Mouse (Mus musculus) stomach, embryonic 16.5 days (tissue): ENCODE results near the gene Ntrk2. TPM values are rescaled to one million over a fixed set of nuclear protein-coding genes. Genes with fewer than 3 reads are reported as not detected.

Source experiments
- ATAC-seq: fragments of 200-750 bp; cut with Nextera tagmentation; 2 replicates; pipeline ENCODE4 v1.8.0; 2017; ENCODE audit warnings: moderate number of reproducible peaks, moderate TSS enrichment; ENCODE audit not compliant: insufficient read depth, low FRiP score
- H3K27ac ChIP-seq: fragments of 300-500 bp; sonication (generic); 2 replicates; pipeline ENCODE4 v1.5.1; 2014; ENCODE audit warnings: low read length
- H3K27me3 ChIP-seq: fragments of 300-500 bp; sonication (generic); 2 replicates; pipeline ENCODE4 v1.6.1; 2014; ENCODE audit warnings: low read length, control low read depth, mixed read lengths; ENCODE audit not compliant: control insufficient read depth, insufficient read depth
- H3K36me3 ChIP-seq: fragments of 300-500 bp; sonication (generic); 2 replicates; pipeline ENCODE4 v1.6.1; 2014; ENCODE audit warnings: low read length; ENCODE audit not compliant: control insufficient read depth, insufficient read depth
- H3K4me1 ChIP-seq: fragments of 300-500 bp; sonication (generic); 2 replicates; pipeline ENCODE4 v1.6.1; 2014; ENCODE audit warnings: low read length, control low read depth, mixed read lengths; ENCODE audit not compliant: control insufficient read depth, insufficient read depth
- H3K4me2 ChIP-seq: fragments of 300-500 bp; sonication (generic); 2 replicates; pipeline ENCODE4 v1.6.1; 2014; ENCODE audit warnings: low read depth, low read length, mixed read lengths
- H3K4me3 ChIP-seq: fragments of 300-500 bp; sonication (generic); replicated peaks from 2 replicates; pipeline ENCODE4 v1.5.1; 2014; ENCODE audit warnings: mild to moderate bottlenecking, low read length
- H3K9ac ChIP-seq: fragments of 300-500 bp; sonication (generic); 2 replicates; pipeline ENCODE4 v1.6.1; 2014; ENCODE audit warnings: low read length
- H3K9me3 ChIP-seq: fragments of 300-500 bp; sonication (generic); replicated peaks from 2 replicates; pipeline ENCODE4 v1.6.1; 2016; ENCODE audit warnings: low read length, control low read depth; ENCODE audit not compliant: control insufficient read depth
- WGBS: fragments of 180-500 bp; shearing (Covaris S2); extraction: QIAGEN DNeasy Blood & Tissue Kit; methylation state at CpG from one replicate; pipeline ENCODE4 v1.1.7; 2014; 5-methylcytosine and 5-hydroxymethylcytosine counted together
- polyA plus RNA-seq: library from polyadenylated mRNA; unstranded; fragments of >200 nt; fragmentation: Nextera tagmentation; extraction: Ambion mirVana; gene quantifications from 2 replicates; pipeline ENCODE4 v1.2.1, GENCODE M21; 2015

Ntrk2 gene
- polyA plus RNA-seq, 1 experiment from 2014 or later, result 8.0 TPM

- Histone ChIP-seq H3K27me3 (no peaks in the 10 kb centered on the region), H3K4me2 (no peak overlapping the region), H3K36me3 (no peaks in the 10 kb centered on the region), H3K9me3 (no peaks in the 10 kb centered on the region), H3K9ac (no peak overlapping the region), H3K27ac (no peak overlapping the region), H3K4me1 (no peaks in the 10 kb centered on the region), H3K4me3 (no peak overlapping the region)
- WGBS, result 83% methylated on average over 4 of the region's 4 CpGs
- ATAC-seq, result no peak
Measured at GRCm38 (mm10) chr13:58831999-58832398, 25.6 kb downstream of the Ntrk2 start.

DNA sequence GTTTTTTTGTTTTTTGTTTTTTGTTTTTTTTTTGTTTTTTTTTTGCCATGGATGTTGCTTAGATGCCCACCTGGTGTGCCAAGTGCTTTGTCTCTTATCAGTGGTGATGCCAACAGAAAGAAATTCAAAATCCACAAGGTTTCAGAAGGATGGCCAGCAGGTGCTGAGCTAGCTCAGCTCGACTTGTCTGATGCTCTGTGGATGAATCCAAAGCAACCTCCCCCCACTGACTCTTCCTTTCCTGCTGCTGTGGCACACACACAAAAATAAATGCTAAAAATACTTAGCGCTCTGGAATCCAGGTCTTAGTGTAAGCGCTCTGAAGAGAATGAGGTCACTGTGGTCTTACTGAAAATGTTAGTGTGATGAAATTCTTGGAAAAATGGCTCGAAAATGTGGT, 28.4 kb downstream of the Ntrk2 start:
- 64% methylated on average over 4 of the region's 4 CpGs for WGBS
- Histone ChIP-seq H3K36me3 (no peaks in the 10 kb centered on the region), H3K9me3 (no peaks in the 10 kb centered on the region), H3K27ac (no peak overlapping the region), H3K4me3 (no peak overlapping the region), H3K4me1 (no peaks in the 10 kb centered on the region), H3K4me2 (no peak overlapping the region), H3K9ac (no peak overlapping the region), H3K27me3 (no peaks in the 10 kb centered on the region)
- no peak for ATAC-seq

- ATAC-seq, result no peak
- no peaks in the 10 kb centered on the region for H3K27me3 ChIP-seq
- 83% methylated on average over 1 of the region's 1 CpGs for WGBS
- no peak overlapping the region for H3K4me2 ChIP-seq
- no peak overlapping the region for H3K9ac ChIP-seq
- no peak overlapping the region for H3K27ac ChIP-seq
- no peaks in the 10 kb centered on the region for H3K9me3 ChIP-seq
- no peaks in the 10 kb centered on the region for H3K4me1 ChIP-seq
- no peak overlapping the region for H3K4me3 ChIP-seq
- H3K36me3 ChIP-seq, result no peaks in the 10 kb centered on the region
Measured at GRCm38 (mm10) chr13:58836891-58837290, 30.5 kb downstream of the Ntrk2 start.

DNA sequence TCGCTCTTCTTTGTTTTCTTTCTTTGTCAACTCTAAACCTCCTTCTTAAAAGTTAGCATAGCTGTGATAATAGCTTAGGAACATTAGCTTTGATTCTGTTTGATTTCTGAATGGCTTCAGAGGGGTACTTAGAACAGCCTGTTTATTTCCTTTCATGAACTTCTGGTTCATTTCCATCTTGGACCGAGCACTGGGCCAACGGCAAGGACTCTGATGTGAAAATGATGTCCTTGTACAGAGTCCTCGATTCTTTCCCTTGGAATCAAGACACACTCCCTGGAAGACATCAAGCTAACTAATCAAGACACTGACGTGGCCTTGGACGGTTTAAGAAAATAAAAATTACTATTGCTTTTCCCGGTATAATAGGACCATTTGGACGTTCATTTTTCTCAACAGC, 31.7 kb downstream of the Ntrk2 start:
- Histone ChIP-seq H3K4me1 (no peaks in the 10 kb centered on the region), H3K9me3 (no peaks in the 10 kb centered on the region), H3K36me3 (no peaks in the 10 kb centered on the region), H3K27me3 (no peaks in the 10 kb centered on the region), H3K4me2 (no peak overlapping the region), H3K27ac (no peak overlapping the region), H3K4me3 (no peak overlapping the region), H3K9ac (no peak overlapping the region)
- 74% methylated on average over 8 of the region's 8 CpGs for WGBS
- no peak for ATAC-seq

DNA sequence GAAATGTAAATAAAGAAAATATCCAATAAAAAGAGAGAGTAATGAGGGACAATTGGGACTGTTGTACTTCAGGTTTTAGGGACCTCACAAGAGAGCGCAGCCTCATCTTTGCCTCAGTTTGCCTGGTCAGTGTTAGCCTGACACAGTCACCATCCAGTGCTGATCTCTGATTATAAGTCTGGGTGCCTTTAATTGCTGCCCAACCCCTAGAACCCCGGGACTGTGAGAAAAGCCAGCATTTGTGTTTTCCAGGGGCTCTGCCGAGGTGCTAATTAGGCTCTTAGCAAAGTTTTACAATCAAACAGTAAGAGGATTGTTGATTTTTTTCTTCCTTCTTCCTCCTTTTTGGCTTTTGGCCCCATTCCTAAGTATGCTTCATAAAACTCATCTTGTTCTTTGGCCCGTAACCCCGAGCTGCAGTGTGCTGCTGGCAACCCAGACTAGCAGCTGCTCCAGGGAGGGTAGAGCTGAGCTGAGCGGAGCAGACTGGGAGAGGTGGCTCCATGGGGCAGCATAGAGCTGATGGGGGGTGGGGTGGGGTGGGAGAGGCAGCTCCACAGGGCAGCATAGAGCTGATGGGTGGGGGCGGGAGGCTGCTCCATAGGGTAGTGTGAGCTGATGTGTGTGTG, 34.5 kb downstream of the Ntrk2 start:
- 27% methylated on average over 7 of the region's 7 CpGs for WGBS
- H3K36me3 ChIP-seq, result no peaks in the 10 kb centered on the region
- no peak overlapping the region for H3K4me3 ChIP-seq
- peak; percentile 66; the same call in 1 of the 2 replicates for ATAC-seq
- H3K27me3 ChIP-seq, result no peaks in the 10 kb centered on the region
- no peaks in the 10 kb centered on the region for H3K9me3 ChIP-seq
- H3K27ac ChIP-seq, result no peak overlapping the region
- no peak overlapping the region for H3K9ac ChIP-seq
- H3K4me1 ChIP-seq, result no peaks in the 10 kb centered on the region
- no peak overlapping the region for H3K4me2 ChIP-seq

DNA sequence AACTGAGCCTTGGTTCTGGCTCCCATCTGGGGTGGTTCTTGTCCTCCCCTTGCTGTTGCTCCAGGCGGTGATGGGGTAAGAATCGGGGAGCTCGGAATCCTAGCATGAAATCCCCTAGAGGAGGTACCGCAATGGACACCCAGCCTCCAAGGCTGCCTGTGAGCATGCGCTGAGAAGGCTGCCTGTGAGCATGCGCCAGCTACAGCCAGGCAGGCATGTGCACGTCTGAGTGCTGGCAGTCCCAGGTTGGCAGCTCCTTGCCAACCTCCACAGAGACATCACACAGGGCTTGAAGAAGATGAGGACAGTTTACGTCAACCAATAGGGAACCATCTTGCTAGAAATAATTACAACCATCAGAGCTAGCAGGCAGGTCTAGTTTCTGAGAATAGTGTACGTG, 37.5 kb downstream of the Ntrk2 start:
- 85% methylated on average over 9 of the region's 9 CpGs for WGBS

DNA sequence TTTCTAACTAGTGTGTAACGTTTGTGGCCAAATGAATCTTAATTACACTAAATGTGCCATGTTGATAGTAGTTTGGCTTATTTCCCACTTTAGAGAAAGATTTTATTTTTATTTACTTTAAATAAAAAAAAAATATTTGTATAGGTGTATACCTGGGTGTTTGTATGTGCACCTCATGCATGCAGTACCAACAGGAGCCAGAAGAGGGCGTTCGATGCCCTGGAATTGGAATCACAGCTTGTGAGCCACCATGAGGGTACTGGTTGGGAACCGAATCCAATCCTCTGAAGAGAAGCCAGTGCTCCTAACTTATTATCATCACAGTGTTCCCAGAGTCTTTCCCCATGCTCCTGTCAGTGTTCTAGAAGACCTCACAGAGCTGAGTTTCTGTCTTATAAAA, 42.2 kb downstream of the Ntrk2 start:
- H3K4me1 ChIP-seq, result no peaks in the 10 kb centered on the region
- no peaks in the 10 kb centered on the region for H3K9me3 ChIP-seq
- no peak overlapping the region for H3K27ac ChIP-seq
- no peak for ATAC-seq
- H3K36me3 ChIP-seq, result no peaks in the 10 kb centered on the region
- no peak overlapping the region for H3K4me2 ChIP-seq
- no peak overlapping the region for H3K9ac ChIP-seq
- 90% methylated on average over 4 of the region's 4 CpGs for WGBS
- no peaks in the 10 kb centered on the region for H3K27me3 ChIP-seq
- no peak overlapping the region for H3K4me3 ChIP-seq

More for the DNA sequence above, 37.5 kb downstream of the Ntrk2 start:
- no peaks in the 10 kb centered on the region for H3K9me3 ChIP-seq
- H3K9ac ChIP-seq, result no peak overlapping the region
- H3K27me3 ChIP-seq, result no peaks in the 10 kb centered on the region
- H3K4me2 ChIP-seq, result no peak overlapping the region
- ATAC-seq, result no peak
- no peak overlapping the region for H3K4me3 ChIP-seq
- H3K36me3 ChIP-seq, result no peaks in the 10 kb centered on the region
- no peaks in the 10 kb centered on the region for H3K4me1 ChIP-seq
- no peak overlapping the region for H3K27ac ChIP-seq

GRCm38 (mm10) chr13:58853685-58854084, 47.3 kb downstream of the Ntrk2 start:
- no peaks in the 10 kb centered on the region for H3K4me1 ChIP-seq
- H3K27me3 ChIP-seq, result no peaks in the 10 kb centered on the region
- H3K27ac ChIP-seq, result no peak overlapping the region
- no peaks in the 10 kb centered on the region for H3K9me3 ChIP-seq
- 72% methylated on average over 6 of the region's 6 CpGs for WGBS
- no peak for ATAC-seq
- no peak overlapping the region for H3K9ac ChIP-seq
- no peak overlapping the region for H3K4me3 ChIP-seq
- no peaks in the 10 kb centered on the region for H3K36me3 ChIP-seq
- H3K4me2 ChIP-seq, result no peak overlapping the region

- Histone ChIP-seq H3K9me3 (no peaks in the 10 kb centered on the region), H3K36me3 (no peaks in the 10 kb centered on the region), H3K4me2 (no peak overlapping the region), H3K4me1 (no peaks in the 10 kb centered on the region), H3K9ac (no peak overlapping the region), H3K4me3 (no peak overlapping the region), H3K27me3 (no peaks in the 10 kb centered on the region), H3K27ac (no peak overlapping the region)
- no peak for ATAC-seq
- 87% methylated on average over 10 of the region's 10 CpGs for WGBS
Measured at GRCm38 (mm10) chr13:58866239-58866638, 59.9 kb downstream of the Ntrk2 start.
